Mouse (Mus musculus) lung, adult 2 months (tissue): ENCODE measurements at regions not wholly inside any gene's neighbourhood (a gene's known extent, or its start where the extent isn't known, plus 50 kb on each side); places are given as distances from the start of the nearest gene placed in this dataset.

Experiments used
- CTCF ChIP-seq: fragments of 200-500 bp; IDR thresholded peaks from 2 replicates; pipeline ENCODE4 v1.5.1; 2011; ENCODE audit warnings: mild to moderate bottlenecking, low read length, control low read depth; ENCODE audit not compliant: insufficient read depth
- POLR2A ChIP-seq: fragments of 200-500 bp; IDR thresholded peaks from 2 replicates; pipeline ENCODE4 v1.6.1; 2011; ENCODE audit warnings: low read depth, mild to moderate bottlenecking, control low read depth, low read length, borderline replicate concordance; ENCODE audit errors: extremely low read depth

DNA sequence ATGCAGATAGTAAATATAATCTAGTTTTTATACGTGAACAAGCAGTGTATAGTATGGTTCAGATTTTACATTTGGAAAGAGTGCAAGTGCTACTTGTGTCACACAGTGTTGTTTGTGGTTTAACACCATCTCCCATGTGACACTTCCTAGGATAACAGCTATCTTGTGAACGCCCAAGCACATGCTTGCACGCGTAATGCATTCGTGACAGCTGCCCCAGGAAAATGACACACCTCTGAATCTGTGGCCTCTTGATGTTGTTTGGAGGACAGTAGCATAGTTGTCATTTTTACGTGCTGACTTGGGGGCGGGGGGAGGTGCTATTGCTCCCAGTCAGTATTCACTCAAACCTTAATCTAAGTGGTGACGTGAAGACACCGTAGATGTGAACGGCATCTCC lies 256.2 kb upstream of the Daam1 start:
- TF ChIP-seq POLR2A, result no peak
- no peak for TF ChIP-seq CTCF
